Mouse (Mus musculus): ENCODE results near the gene Gfod1.

DNA sequence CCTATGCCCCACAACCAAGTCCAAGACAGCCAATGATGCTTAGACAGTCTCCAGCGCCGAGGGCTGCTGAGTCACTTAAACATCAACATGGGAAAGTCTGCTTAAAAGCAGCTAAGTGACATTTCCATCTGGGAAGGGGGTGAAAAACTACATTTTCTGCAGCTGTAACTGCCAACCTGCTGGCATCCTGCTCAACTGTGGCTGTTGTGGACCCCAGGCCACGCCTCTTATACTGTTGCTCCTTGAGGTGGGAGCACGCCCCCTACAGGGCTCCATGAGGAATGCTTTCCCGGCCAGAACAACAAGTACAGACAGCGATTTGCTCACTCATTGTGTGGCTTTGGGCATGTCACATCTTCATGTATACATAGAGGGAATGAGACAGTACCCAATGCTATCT lies 106.8 kb downstream of the Gfod1 start:
- TF ChIP-seq POLR2A (IDR thresholded peaks at IDR 0.05; ENCODE audit: low read depth, low read length) (no peak), CTCF (IDR thresholded peaks at IDR 0.05; ENCODE audit: borderline replicate concordance, insufficient read depth, low read length) (0 out of 2 replicates have a peak, but pooled peaks have one; percentile 5)

Data from embryonic fibroblast, embryonic 13.5 days (primary cell).